Mouse (Mus musculus) thymus, adult 2 months (tissue): ENCODE results near the gene Nes. TPM values are rescaled to one million over a fixed set of nuclear protein-coding genes. Genes with fewer than 3 reads are reported as not detected.

ENCODE experiments used
- DNase-seq: peaks from one replicate; pipeline ENCODE4 v3.0.0; 2021
- H3K27ac ChIP-seq: fragments of 200-500 bp; 2 replicates; pipeline ENCODE4 v1.5.1; 2012; ENCODE audit warnings: low read length, control low read depth; ENCODE audit not compliant: control insufficient read depth, insufficient read depth
- H3K27me3 ChIP-seq: fragments of 200-500 bp; 2 replicates; pipeline ENCODE4 v1.6.1; 2012; ENCODE audit warnings: mild to moderate bottlenecking, low read length, moderate library complexity, mixed read lengths; ENCODE audit not compliant: control insufficient read depth, insufficient read depth
- H3K36me3 ChIP-seq: fragments of 200-500 bp; 2 replicates; pipeline ENCODE4 v1.6.1; 2012; ENCODE audit warnings: mild to moderate bottlenecking, low read length, moderate library complexity; ENCODE audit not compliant: control insufficient read depth, insufficient read depth
- H3K4me1 ChIP-seq: fragments of 200-500 bp; replicated peaks from 2 replicates; pipeline ENCODE4 v1.6.1; 2012; ENCODE audit warnings: low read length; ENCODE audit not compliant: control insufficient read depth, insufficient read depth
- H3K4me3 ChIP-seq: fragments of 200-500 bp; 2 replicates; pipeline ENCODE4 v1.5.1; 2012; ENCODE audit warnings: mild to moderate bottlenecking, low read length, control low read depth, moderate library complexity; ENCODE audit not compliant: control insufficient read depth, insufficient read depth
- CTCF ChIP-seq: fragments of 200-500 bp; IDR thresholded peaks from 2 replicates; pipeline ENCODE4 v1.5.1; 2012; ENCODE audit warnings: mild to moderate bottlenecking, control low read depth, low read length, moderate library complexity, borderline replicate concordance; ENCODE audit not compliant: control insufficient read depth, poor library complexity, insufficient read depth; ENCODE audit errors: extremely low read depth
- POLR2A ChIP-seq: fragments of 200-500 bp; IDR thresholded peaks from 2 replicates; pipeline ENCODE4 v1.6.1; 2012; ENCODE audit warnings: mild to moderate bottlenecking, low read length, control low read depth, moderate library complexity; ENCODE audit not compliant: control insufficient read depth, poor library complexity, insufficient read depth; ENCODE audit errors: extremely low read depth
- WGBS: fragments of 180-500 bp; shearing (Covaris S2); methylation state at CpG from one replicate; pipeline ENCODE4 v1.1.7; 2018; 5-methylcytosine and 5-hydroxymethylcytosine counted together
- polyA plus RNA-seq: library from polyadenylated mRNA; depleted of rRNA; stranded (reverse); fragments of >200 nt; gene quantifications from 2 replicates; pipeline ENCODE4 v1.2.3, GENCODE M21; 2012

Nes gene
- polyA plus RNA-seq, 1 experiment, result 1.1 TPM

- Histone ChIP-seq H3K27me3 (peaks cover 25% of the 10 kb centered on the region; the same call in 1 of the 2 replicates), H3K27ac (no peak overlapping the region), H3K36me3 (no peaks in the 10 kb centered on the region), H3K4me3 (no peak overlapping the region), H3K4me1 (peaks cover 14% of the 10 kb centered on the region)
- DNase-seq, result no peak
- no peak for TF ChIP-seq CTCF
- TF ChIP-seq POLR2A, result no peak
- WGBS, result 78% methylated on average over 5 of the region's 5 CpGs
Measured at GRCm38 (mm10) chr3:87972776-87973175, 1.9 kb downstream of the Nes start.

- peaks cover 14% of the 10 kb centered on the region for H3K4me1 ChIP-seq
- no peak overlapping the region for H3K4me3 ChIP-seq
- no peak for DNase-seq
- no peak overlapping the region for H3K27ac ChIP-seq
- 88% methylated on average over 14 of the region's 14 CpGs for WGBS
- H3K27me3 ChIP-seq, result peaks cover 25% of the 10 kb centered on the region; the same call in 1 of the 2 replicates
- H3K36me3 ChIP-seq, result no peaks in the 10 kb centered on the region
- TF ChIP-seq POLR2A (no peak), CTCF (no peak)
Measured at GRCm38 (mm10) chr3:87973593-87974380, 2.9 kb downstream of the Nes start.

GRCm38 (mm10) chr3:87974381-87974987, 3.6 kb downstream of the Nes start:
- WGBS, result 93% methylated on average over 12 of the region's 12 CpGs
- Histone ChIP-seq H3K36me3 (no peaks in the 10 kb centered on the region), H3K4me1 (peaks cover 14% of the 10 kb centered on the region), H3K27ac (no peak overlapping the region), H3K4me3 (no peak overlapping the region), H3K27me3 (peaks cover 25% of the 10 kb centered on the region; the same call in 1 of the 2 replicates)
- TF ChIP-seq POLR2A (no peak), CTCF (no peak)
- no peak for DNase-seq

GRCm38 (mm10) chr3:87979493-87979892, 8.6 kb downstream of the Nes start:
- Histone ChIP-seq H3K27ac (no peak overlapping the region), H3K27me3 (no peaks in the 10 kb centered on the region), H3K36me3 (no peaks in the 10 kb centered on the region), H3K4me3 (no peak overlapping the region), H3K4me1 (peaks cover 14% of the 10 kb centered on the region)
- no peak for DNase-seq
- TF ChIP-seq CTCF (no peak), POLR2A (no peak)
- 94% methylated on average over 5 of the region's 5 CpGs for WGBS

GRCm38 (mm10) chr3:87980085-87980484, 9.2 kb downstream of the Nes start:
- WGBS, result 81% methylated on average over 3 of the region's 3 CpGs
- DNase-seq, result no peak

GRCm38 (mm10) chr3:87980728-87981127, 9.8 kb downstream of the Nes start:
- 95% methylated on average over 5 of the region's 5 CpGs for WGBS
- no peaks in the 10 kb centered on the region for H3K36me3 ChIP-seq
- peaks cover 14% of the 10 kb centered on the region for H3K4me1 ChIP-seq
- no peak for DNase-seq
- H3K27me3 ChIP-seq, result no peaks in the 10 kb centered on the region
- TF ChIP-seq CTCF (no peak), POLR2A (no peak)
- no peak overlapping the region for H3K27ac ChIP-seq
- H3K4me3 ChIP-seq, result no peak overlapping the region

More at GRCm38 (mm10) chr3:87980085-87980484, 9.2 kb downstream of the Nes start:
- no peak for TF ChIP-seq POLR2A
- TF ChIP-seq CTCF, result no peak
- H3K36me3 ChIP-seq, result no peaks in the 10 kb centered on the region
- H3K27me3 ChIP-seq, result no peaks in the 10 kb centered on the region
- peaks cover 14% of the 10 kb centered on the region for H3K4me1 ChIP-seq
- H3K4me3 ChIP-seq, result no peak overlapping the region
- H3K27ac ChIP-seq, result no peak overlapping the region

- no peak for DNase-seq
- Histone ChIP-seq H3K4me1 (peaks cover 14% of the 10 kb centered on the region), H3K4me3 (no peak overlapping the region), H3K36me3 (no peaks in the 10 kb centered on the region), H3K27ac (no peak overlapping the region), H3K27me3 (no peaks in the 10 kb centered on the region)
- no peak for TF ChIP-seq POLR2A
- TF ChIP-seq CTCF, result no peak
- 89% methylated on average over 6 of the region's 6 CpGs for WGBS
Measured at GRCm38 (mm10) chr3:87981214-87981760, 10.4 kb downstream of the Nes start.
